Mouse (Mus musculus) myocyte (in vitro differentiated cells): ENCODE data around the gene P4ha2.

Source experiments
- CEBPB ChIP-seq: IDR thresholded peaks from 2 replicates; pipeline ENCODE4 v1.6.1; 2011; ENCODE audit warnings: mild to moderate bottlenecking, moderate library complexity; ENCODE audit not compliant: poor library complexity, insufficient read depth, severe bottlenecking
- E2F4 ChIP-seq: IDR thresholded peaks from one replicate; pipeline ENCODE4 v1.6.1; 2011; ENCODE audit warnings: mild to moderate bottlenecking, control low read depth, moderate library complexity; ENCODE audit not compliant: insufficient read depth
- MAX ChIP-seq: IDR thresholded peaks from one replicate; pipeline ENCODE4 v1.6.1; 2011; ENCODE audit warnings: low read depth, mild to moderate bottlenecking, control low read depth
- MYOD1 ChIP-seq, 3 experiments: IDR thresholded peaks; one replicate each; pipeline ENCODE4 v1.6.1; 2011; ENCODE audit warnings: control low read depth in 2 of 3, low read depth in 2 of 3, mild to moderate bottlenecking in 2 of 3, moderate library complexity in 1 of 3; ENCODE audit not compliant: insufficient read length in 2 of 3, control insufficient read depth in 1 of 3
- MYOG ChIP-seq, 3 experiments: IDR thresholded peaks; one replicate each; pipeline ENCODE4 v1.6.1; 2011; ENCODE audit warnings: control low read depth in 2 of 3, low read depth in 2 of 3, mild to moderate bottlenecking in 2 of 3; ENCODE audit not compliant: insufficient read length in 2 of 3, control insufficient read depth in 1 of 3, insufficient read depth in 1 of 3
- POLR2A ChIP-seq: IDR thresholded peaks from one replicate; pipeline ENCODE4 v1.6.1; 2011; ENCODE audit warnings: low read depth, mild to moderate bottlenecking, control low read depth, moderate library complexity; ENCODE audit not compliant: insufficient read length
- POLR2AphosphoS2 ChIP-seq: IDR thresholded peaks from one replicate; pipeline ENCODE4 v1.6.1; 2011; ENCODE audit warnings: low read depth, control low read depth; ENCODE audit not compliant: insufficient read length
- REST ChIP-seq: IDR thresholded peaks from one replicate; pipeline ENCODE4 v1.6.1; 2011; ENCODE audit warnings: mild to moderate bottlenecking, control low read depth, moderate library complexity; ENCODE audit not compliant: insufficient read depth, insufficient read length
- SRF ChIP-seq: IDR thresholded peaks from one replicate; pipeline ENCODE4 v1.6.1; 2011; ENCODE audit warnings: low read depth; ENCODE audit not compliant: control insufficient read depth, insufficient read length
- TCF12 ChIP-seq: IDR thresholded peaks from one replicate; pipeline ENCODE4 v1.6.1; 2011; ENCODE audit warnings: mild to moderate bottlenecking, control low read depth; ENCODE audit not compliant: poor library complexity, insufficient read depth, severe bottlenecking
- TCF3 ChIP-seq: IDR thresholded peaks from one replicate; pipeline ENCODE4 v1.6.1; 2011; ENCODE audit warnings: low read depth, control low read depth; ENCODE audit not compliant: insufficient read length
- USF1 ChIP-seq: IDR thresholded peaks from one replicate; pipeline ENCODE4 v1.6.1; 2011; ENCODE audit warnings: low read depth, mild to moderate bottlenecking, control low read depth, moderate library complexity

DNA sequence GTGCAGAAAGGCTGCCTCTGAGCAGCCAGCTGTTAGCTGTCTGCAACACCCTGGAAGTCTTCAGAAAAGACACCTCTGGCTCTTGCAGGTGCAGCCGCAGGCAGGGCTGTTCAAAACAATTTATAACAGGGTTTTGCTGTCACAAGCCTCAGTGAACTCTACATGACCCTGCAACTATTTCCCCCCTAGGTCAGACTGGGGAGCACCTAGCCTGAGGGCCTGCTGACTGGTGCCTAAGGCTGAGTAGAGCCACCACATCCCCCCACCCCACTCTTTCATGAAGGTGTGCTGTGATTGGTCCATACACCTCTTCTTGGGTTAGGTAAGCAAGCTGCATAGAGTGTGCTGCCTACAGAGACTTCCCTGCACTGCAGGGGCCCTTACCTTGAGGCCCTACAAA lies 63.1 kb downstream of the P4ha2 start:
- TF ChIP-seq E2F4 (no peak), POLR2AphosphoS2 (no peak), MYOD1 (IDR thresholded peaks at IDR 0.05; ENCODE audit: control insufficient read depth in 1 of 3, insufficient read length in 2 of 3, low read depth in 2 of 3) (no peak), CEBPB (no peak), POLR2A (no peak), TCF12 (no peak), USF1 (no peak), SRF (no peak), TCF3 (no peak), MAX (no peak), MYOG (IDR thresholded peaks at IDR 0.05; ENCODE audit: control insufficient read depth in 1 of 3, insufficient read depth in 1 of 3, insufficient read length in 2 of 3, low read depth in 2 of 3) (no peak), REST (no peak)
